Mouse (Mus musculus): Measurements from ENCODE around the gene Taf12. TPM values are rescaled to one million over a fixed set of nuclear protein-coding genes. Genes with fewer than 3 reads are reported as not detected.
A peak's percentile ranks its signal among the peaks of the same experiment; 100 is the strongest.

Gene Taf12
- polyA plus RNA-seq (2014; fragmentation: Nextera tagmentation; extraction: Ambion mirVana), result 48.7 and 49.1 TPM in 2 replicates

DNA sequence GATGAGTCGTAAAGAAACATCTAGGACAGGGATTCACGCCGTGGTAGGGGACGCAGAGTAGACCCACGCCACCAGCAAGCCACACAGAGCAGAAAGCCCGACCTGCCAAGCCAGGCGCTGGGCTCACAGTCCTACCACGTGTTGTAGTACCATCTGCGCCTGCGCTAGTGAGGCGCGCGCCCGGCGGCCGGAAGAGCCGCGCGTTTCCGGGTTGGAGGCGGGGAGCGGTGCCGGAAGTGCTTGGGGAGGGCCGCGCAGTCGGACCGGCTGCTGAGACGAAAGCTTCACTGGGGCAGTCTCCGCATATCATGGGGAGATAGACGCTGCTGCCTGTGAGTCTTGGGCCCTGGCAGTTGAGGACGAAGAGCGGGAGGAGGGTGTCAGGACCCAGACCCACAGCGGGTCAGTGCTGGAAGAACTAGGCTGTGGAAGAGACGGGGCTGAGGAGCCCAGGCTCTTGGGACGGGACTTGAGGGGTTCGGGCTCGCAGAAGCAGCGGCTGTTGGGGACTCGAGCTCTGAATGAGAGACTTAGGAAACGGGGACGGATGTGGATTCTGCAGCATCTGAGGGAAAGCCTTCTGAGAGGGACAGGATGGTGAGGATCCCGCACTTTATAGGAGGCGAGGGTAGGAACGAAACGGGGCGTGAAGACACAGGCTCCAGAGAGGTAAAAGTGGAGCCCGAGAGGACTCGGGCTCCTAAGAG is at the start of gene Taf12:
Taf12 (plus strand) TSS at position 220 of the 707 bp plus-strand sequence.
- Histone ChIP-seq H3K36me3 (ENCODE audit: insufficient read depth) (no peaks in the 10 kb centered on the region), H3K4me1 (ENCODE audit: insufficient read depth) (peaks cover 10% of the 10 kb centered on the region), H3K4me2 (peak within 1 kb of the TSS; percentile 93), H3K4me3 (ENCODE audit: low read depth, low read length) (peak within 1 kb of the TSS; percentile 81), H3K27me3 (ENCODE audit: insufficient read depth, low read length) (no peaks in the 10 kb centered on the region), H3K9me3 (ENCODE audit: low read depth, low read length) (no peaks in the 10 kb centered on the region), H3K27ac (ENCODE audit: low read depth) (peak within 1 kb of the TSS; percentile 92), H3K9ac (peak within 1 kb of the TSS; percentile 81)
- DNase-seq (peak; percentile 98), ATAC-seq (ENCODE audit: insufficient read depth) (peak; percentile 83)
- no peak for TF ChIP-seq CTCF (IDR thresholded peaks at IDR 0.05; ENCODE audit: low read depth)
- under 1% methylated on average over 48 of the region's 48 CpGs for WGBS

DNA sequence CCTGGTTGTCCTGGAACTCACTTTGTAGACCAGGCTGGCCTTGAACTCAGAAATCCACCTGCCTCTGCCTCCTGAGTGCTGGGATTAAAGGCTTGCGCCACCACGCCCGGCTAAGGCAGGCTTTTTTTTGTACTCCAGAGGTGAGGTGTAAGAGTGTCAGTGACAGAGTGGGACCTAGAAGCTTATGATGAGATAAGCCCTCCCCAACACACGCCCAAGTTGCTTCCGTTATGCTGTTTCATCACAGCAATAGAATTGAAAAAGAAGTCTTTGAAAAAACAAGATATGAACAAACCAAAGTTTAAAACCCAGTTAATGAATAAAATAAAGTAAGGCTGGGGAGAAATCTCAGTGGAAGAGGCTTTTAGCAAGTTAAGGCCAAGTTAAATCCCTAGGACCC is 43.8 kb upstream of the Taf12 start:
- H3K9me3 ChIP-seq (ENCODE audit: low read depth, low read length), result no peaks in the 10 kb centered on the region
- H3K9ac ChIP-seq, result no peak overlapping the region
- no peak overlapping the region for H3K27ac ChIP-seq (ENCODE audit: low read depth)
- no peaks in the 10 kb centered on the region for H3K4me1 ChIP-seq (ENCODE audit: insufficient read depth)
- peaks cover 92% of the 10 kb centered on the region for H3K36me3 ChIP-seq (ENCODE audit: insufficient read depth)
- H3K4me3 ChIP-seq (ENCODE audit: low read depth, low read length), result no peak overlapping the region
- H3K27me3 ChIP-seq (ENCODE audit: insufficient read depth, low read length), result no peaks in the 10 kb centered on the region
- DNase-seq, result no peak
- no peak for ATAC-seq (ENCODE audit: insufficient read depth)
- WGBS, result 90% methylated on average over 5 of the region's 5 CpGs
- no peak overlapping the region for H3K4me2 ChIP-seq
- TF ChIP-seq CTCF (IDR thresholded peaks at IDR 0.05; ENCODE audit: low read depth), result no peak

DNA sequence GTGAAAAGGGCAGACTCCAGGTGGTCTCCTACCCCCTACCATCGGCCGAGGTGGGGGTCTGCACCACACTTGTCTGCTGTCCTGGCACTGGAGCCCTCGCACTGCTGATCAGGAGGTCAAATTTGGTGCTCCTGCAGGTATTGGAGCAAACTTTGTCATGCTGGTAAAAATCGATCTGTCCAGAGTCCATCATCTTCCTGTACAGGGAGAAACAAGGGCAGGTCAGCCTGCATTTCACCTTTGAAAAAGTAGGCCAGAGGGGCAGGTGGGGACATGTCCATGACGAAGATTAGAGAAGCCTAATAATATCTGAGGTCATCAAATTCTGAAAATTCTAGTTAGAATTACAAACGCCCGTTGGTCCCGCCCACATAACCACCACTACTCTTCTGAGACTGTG is 39.5 kb upstream of the Taf12 start:
- WGBS, result 91% methylated on average over 8 of the region's 8 CpGs
- no peak overlapping the region for H3K9ac ChIP-seq
- no peaks in the 10 kb centered on the region for H3K4me1 ChIP-seq (ENCODE audit: insufficient read depth)
- H3K27me3 ChIP-seq (ENCODE audit: insufficient read depth, low read length), result no peaks in the 10 kb centered on the region
- no peak for ATAC-seq (ENCODE audit: insufficient read depth)
- H3K4me3 ChIP-seq (ENCODE audit: low read depth, low read length), result no peak overlapping the region
- DNase-seq, result no peak
- H3K9me3 ChIP-seq (ENCODE audit: low read depth, low read length), result no peaks in the 10 kb centered on the region
- H3K36me3 ChIP-seq (ENCODE audit: insufficient read depth), result peaks cover 90% of the 10 kb centered on the region
- TF ChIP-seq CTCF (IDR thresholded peaks at IDR 0.05; ENCODE audit: low read depth), result no peak
- H3K4me2 ChIP-seq, result no peak overlapping the region
- H3K27ac ChIP-seq (ENCODE audit: low read depth), result no peak overlapping the region

DNA sequence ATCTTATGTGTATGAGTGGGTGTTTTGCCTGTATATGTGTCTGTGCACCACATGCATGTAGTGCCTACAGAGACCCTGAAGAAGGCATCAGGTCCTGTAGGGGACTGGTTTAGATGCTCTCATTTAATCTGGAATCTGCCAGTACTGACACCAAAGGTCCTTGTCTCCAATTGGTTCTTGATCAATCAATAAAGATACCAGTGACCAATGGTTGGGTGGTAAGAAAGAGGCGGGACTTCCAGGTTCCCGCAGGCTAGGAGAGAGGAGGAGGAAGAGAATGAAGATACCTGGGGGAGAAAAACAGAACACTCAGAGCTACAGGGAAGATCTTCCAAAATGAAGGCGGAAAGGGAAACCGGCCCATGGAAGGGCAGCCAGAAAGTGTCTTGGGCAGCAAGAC is 35.8 kb upstream of the Taf12 start:
- peaks cover 91% of the 10 kb centered on the region for H3K36me3 ChIP-seq (ENCODE audit: insufficient read depth)
- DNase-seq (no peak), ATAC-seq (ENCODE audit: insufficient read depth) (no peak)
- H3K27ac ChIP-seq (ENCODE audit: low read depth), result no peak overlapping the region
- H3K9ac ChIP-seq, result no peak overlapping the region
- H3K27me3 ChIP-seq (ENCODE audit: insufficient read depth, low read length), result no peaks in the 10 kb centered on the region
- TF ChIP-seq CTCF (IDR thresholded peaks at IDR 0.05; ENCODE audit: low read depth), result no peak
- H3K4me2 ChIP-seq, result no peak overlapping the region
- 85% methylated on average over 4 of the region's 4 CpGs for WGBS
- H3K4me1 ChIP-seq (ENCODE audit: insufficient read depth), result no peaks in the 10 kb centered on the region
- H3K9me3 ChIP-seq (ENCODE audit: low read depth, low read length), result no peaks in the 10 kb centered on the region
- H3K4me3 ChIP-seq (ENCODE audit: low read depth, low read length), result no peak overlapping the region

DNA sequence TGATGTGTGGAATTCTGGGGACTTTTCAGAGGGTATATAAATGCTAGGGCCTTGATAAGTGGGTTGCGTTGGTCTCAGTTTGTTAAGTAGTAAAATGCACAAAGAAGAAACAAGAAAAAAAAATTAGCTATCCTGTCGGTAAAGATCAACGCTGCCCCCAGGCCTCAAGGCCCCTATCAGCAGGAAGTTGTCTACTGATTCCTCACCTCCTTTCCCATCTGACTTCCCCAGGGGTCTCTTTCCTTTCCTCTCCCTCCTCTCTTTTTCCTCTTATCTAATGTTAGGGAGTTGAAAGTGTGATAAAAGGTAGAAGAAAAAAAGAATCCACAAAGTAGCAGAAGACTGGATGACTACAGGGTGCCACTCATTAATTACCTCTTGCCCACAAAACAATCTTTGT is 33.8 kb upstream of the Taf12 start:
- H3K27me3 ChIP-seq (ENCODE audit: insufficient read depth, low read length), result no peaks in the 10 kb centered on the region
- no peaks in the 10 kb centered on the region for H3K9me3 ChIP-seq (ENCODE audit: low read depth, low read length)
- no peak for TF ChIP-seq CTCF (IDR thresholded peaks at IDR 0.05; ENCODE audit: low read depth)
- 83% methylated on average over 3 of the region's 3 CpGs for WGBS
- no peak overlapping the region for H3K9ac ChIP-seq
- peaks cover 89% of the 10 kb centered on the region for H3K36me3 ChIP-seq (ENCODE audit: insufficient read depth)
- no peak overlapping the region for H3K4me2 ChIP-seq
- H3K4me1 ChIP-seq (ENCODE audit: insufficient read depth), result no peaks in the 10 kb centered on the region
- no peak overlapping the region for H3K4me3 ChIP-seq (ENCODE audit: low read depth, low read length)
- ATAC-seq (ENCODE audit: insufficient read depth) (no peak), DNase-seq (no peak)
- H3K27ac ChIP-seq (ENCODE audit: low read depth), result no peak overlapping the region

DNA sequence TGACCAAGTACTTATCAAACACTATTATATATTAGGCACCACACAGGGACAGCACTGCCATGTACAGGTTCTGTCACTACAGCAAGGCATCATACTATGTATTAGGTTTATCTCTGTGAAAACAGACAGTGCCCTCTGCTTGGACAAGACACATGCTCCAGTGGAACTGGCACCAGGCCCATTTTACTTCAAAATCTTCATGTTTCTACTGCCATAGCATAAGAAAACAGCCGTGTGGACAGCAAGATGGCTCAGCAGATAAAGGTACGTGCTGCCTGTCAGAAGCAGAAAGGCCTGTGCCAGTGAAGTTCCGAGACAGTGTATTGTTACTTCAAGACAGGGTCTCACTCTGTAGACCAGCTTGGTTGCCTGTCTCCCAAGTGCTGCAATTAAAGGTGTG is 33.0 kb upstream of the Taf12 start:
- H3K4me1 ChIP-seq (ENCODE audit: insufficient read depth), result no peaks in the 10 kb centered on the region
- H3K4me3 ChIP-seq (ENCODE audit: low read depth, low read length), result no peak overlapping the region
- 81% methylated on average over 3 of the region's 3 CpGs for WGBS
- no peak for TF ChIP-seq CTCF (IDR thresholded peaks at IDR 0.05; ENCODE audit: low read depth)
- H3K36me3 ChIP-seq (ENCODE audit: insufficient read depth), result peaks cover 89% of the 10 kb centered on the region
- ATAC-seq (ENCODE audit: insufficient read depth) (no peak), DNase-seq (no peak)
- H3K4me2 ChIP-seq, result no peak overlapping the region
- no peaks in the 10 kb centered on the region for H3K27me3 ChIP-seq (ENCODE audit: insufficient read depth, low read length)
- no peak overlapping the region for H3K27ac ChIP-seq (ENCODE audit: low read depth)
- no peaks in the 10 kb centered on the region for H3K9me3 ChIP-seq (ENCODE audit: low read depth, low read length)
- H3K9ac ChIP-seq, result no peak overlapping the region

DNA sequence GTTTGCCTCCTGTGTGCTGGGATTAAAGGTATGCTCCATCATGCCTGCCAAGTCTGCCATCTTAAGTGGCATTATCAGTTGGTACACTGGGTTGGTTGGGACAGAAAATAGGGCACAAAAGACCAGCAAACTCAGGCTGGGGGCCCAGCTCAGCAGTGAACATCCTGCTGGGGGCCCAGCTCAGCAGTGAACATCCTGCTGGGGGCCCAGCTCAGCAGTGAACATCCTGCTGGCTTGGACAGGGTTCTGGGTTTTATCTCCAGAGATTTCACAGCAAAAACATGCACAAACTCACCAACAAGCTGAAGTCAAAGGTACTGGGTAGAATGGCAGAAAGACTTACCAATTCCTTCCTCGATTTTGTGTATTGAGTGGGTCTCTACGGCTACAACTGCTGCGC is 28.5 kb upstream of the Taf12 start:
- peaks cover 86% of the 10 kb centered on the region for H3K36me3 ChIP-seq (ENCODE audit: insufficient read depth)
- no peak overlapping the region for H3K4me2 ChIP-seq
- no peaks in the 10 kb centered on the region for H3K4me1 ChIP-seq (ENCODE audit: insufficient read depth)
- ATAC-seq (ENCODE audit: insufficient read depth) (no peak), DNase-seq (no peak)
- H3K27me3 ChIP-seq (ENCODE audit: insufficient read depth, low read length), result no peaks in the 10 kb centered on the region
- H3K9ac ChIP-seq, result no peak overlapping the region
- H3K9me3 ChIP-seq (ENCODE audit: low read depth, low read length), result no peaks in the 10 kb centered on the region
- WGBS, result 89% methylated on average over 3 of the region's 3 CpGs
- no peak overlapping the region for H3K4me3 ChIP-seq (ENCODE audit: low read depth, low read length)
- H3K27ac ChIP-seq (ENCODE audit: low read depth), result no peak overlapping the region; the same call in 1 of the 2 replicates
- no peak for TF ChIP-seq CTCF (IDR thresholded peaks at IDR 0.05; ENCODE audit: low read depth)

Data from lung, embryonic 14.5 days (tissue).